Mouse (Mus musculus): Measurements from ENCODE around the gene Ncapg2. TPM values are rescaled to one million over a fixed set of nuclear protein-coding genes. Genes with fewer than 3 reads are reported as not detected.

The Ncapg2 gene
- polyA plus RNA-seq, 1 experiment, result 3.0 TPM

- DNase-seq (ENCODE audit: low read depth in 1 of 2, low spot score in 2 of 2), result no peak
- no peak for TF ChIP-seq POLR2A (IDR thresholded peaks at IDR 0.05; ENCODE audit: low read depth, low read length)
- no peak for TF ChIP-seq CTCF (IDR thresholded peaks at IDR 0.05; ENCODE audit: extremely low read depth, insufficient read depth, insufficient read length, insufficient replicate concordance)
- WGBS, result 65% methylated on average over 3 of the region's 3 CpGs
- Histone ChIP-seq H3K27ac (ENCODE audit: insufficient read depth, low read length) (no peak overlapping the region), H3K27me3 (ENCODE audit: control insufficient read depth, insufficient read depth, low read length) (no peaks in the 10 kb centered on the region), H3K4me3 (ENCODE audit: extremely low read depth, insufficient read depth, insufficient read length) (no peak overlapping the region), H3K36me3 (ENCODE audit: control insufficient read depth, insufficient read depth, low read length) (peaks cover 3% of the 10 kb centered on the region), H3K4me1 (ENCODE audit: control insufficient read depth, insufficient read depth, insufficient read length) (no peaks in the 10 kb centered on the region)
Observed at GRCm38 (mm10) chr12:116436125-116436524, 30.9 kb downstream of the Ncapg2 start.

GRCm38 (mm10) chr12:116438591-116438990 is 33.4 kb downstream of the Ncapg2 start:
- Histone ChIP-seq H3K27ac (ENCODE audit: insufficient read depth, low read length) (no peak overlapping the region), H3K27me3 (ENCODE audit: control insufficient read depth, insufficient read depth, low read length) (no peaks in the 10 kb centered on the region), H3K36me3 (ENCODE audit: control insufficient read depth, insufficient read depth, low read length) (peaks cover 5% of the 10 kb centered on the region), H3K4me1 (ENCODE audit: control insufficient read depth, insufficient read depth, insufficient read length) (no peaks in the 10 kb centered on the region), H3K4me3 (ENCODE audit: extremely low read depth, insufficient read depth, insufficient read length) (no peak overlapping the region)
- no peak for DNase-seq (ENCODE audit: low read depth in 1 of 2, low spot score in 2 of 2)
- TF ChIP-seq CTCF (IDR thresholded peaks at IDR 0.05; ENCODE audit: extremely low read depth, insufficient read depth, insufficient read length, insufficient replicate concordance) (no peak), POLR2A (IDR thresholded peaks at IDR 0.05; ENCODE audit: low read depth, low read length) (no peak)
- 89% methylated on average over 5 of the region's 5 CpGs for WGBS

GRCm38 (mm10) chr12:116442184-116442583 is 37.0 kb downstream of the Ncapg2 start:
- Histone ChIP-seq H3K27ac (ENCODE audit: insufficient read depth, low read length) (no peak overlapping the region), H3K4me3 (ENCODE audit: extremely low read depth, insufficient read depth, insufficient read length) (no peak overlapping the region), H3K4me1 (ENCODE audit: control insufficient read depth, insufficient read depth, insufficient read length) (no peaks in the 10 kb centered on the region), H3K36me3 (ENCODE audit: control insufficient read depth, insufficient read depth, low read length) (peaks cover 5% of the 10 kb centered on the region), H3K27me3 (ENCODE audit: control insufficient read depth, insufficient read depth, low read length) (no peaks in the 10 kb centered on the region)
- TF ChIP-seq CTCF (IDR thresholded peaks at IDR 0.05; ENCODE audit: extremely low read depth, insufficient read depth, insufficient read length, insufficient replicate concordance) (no peak), POLR2A (IDR thresholded peaks at IDR 0.05; ENCODE audit: low read depth, low read length) (no peak)
- no peak for DNase-seq (ENCODE audit: low read depth in 1 of 2, low spot score in 2 of 2)
- 87% methylated on average over 3 of the region's 3 CpGs for WGBS

GRCm38 (mm10) chr12:116449536-116449935 is 44.3 kb downstream of the Ncapg2 start:
- TF ChIP-seq POLR2A (IDR thresholded peaks at IDR 0.05; ENCODE audit: low read depth, low read length) (no peak), CTCF (IDR thresholded peaks at IDR 0.05; ENCODE audit: extremely low read depth, insufficient read depth, insufficient read length, insufficient replicate concordance) (no peak)
- Histone ChIP-seq H3K4me3 (ENCODE audit: extremely low read depth, insufficient read depth, insufficient read length) (no peak overlapping the region), H3K36me3 (ENCODE audit: control insufficient read depth, insufficient read depth, low read length) (no peaks in the 10 kb centered on the region; the same call in 1 of the 2 replicates), H3K27ac (ENCODE audit: insufficient read depth, low read length) (no peak overlapping the region), H3K4me1 (ENCODE audit: control insufficient read depth, insufficient read depth, insufficient read length) (no peaks in the 10 kb centered on the region), H3K27me3 (ENCODE audit: control insufficient read depth, insufficient read depth, low read length) (no peaks in the 10 kb centered on the region)
- no peak for DNase-seq (ENCODE audit: low read depth in 1 of 2, low spot score in 2 of 2)
- 97% methylated on average over 2 of the region's 2 CpGs for WGBS

- peak overlapping the region; percentile 45; the same call in 1 of the 2 replicates for H3K27ac ChIP-seq (ENCODE audit: insufficient read depth, low read length)
- H3K27me3 ChIP-seq (ENCODE audit: control insufficient read depth, insufficient read depth, low read length), result no peaks in the 10 kb centered on the region
- no peaks in the 10 kb centered on the region for H3K4me1 ChIP-seq (ENCODE audit: control insufficient read depth, insufficient read depth, insufficient read length)
- H3K36me3 ChIP-seq (ENCODE audit: control insufficient read depth, insufficient read depth, low read length), result no peaks in the 10 kb centered on the region
- no peak for DNase-seq (ENCODE audit: low read depth in 1 of 2, low spot score in 2 of 2)
- TF ChIP-seq POLR2A (IDR thresholded peaks at IDR 0.05; ENCODE audit: low read depth, low read length), result no peak
- TF ChIP-seq CTCF (IDR thresholded peaks at IDR 0.05; ENCODE audit: extremely low read depth, insufficient read depth, insufficient read length, insufficient replicate concordance), result no peak
- WGBS, result 90% methylated on average over 6 of the region's 6 CpGs
- H3K4me3 ChIP-seq (ENCODE audit: extremely low read depth, insufficient read depth, insufficient read length), result no peak overlapping the region
Observed at GRCm38 (mm10) chr12:116460379-116461065, 55.3 kb downstream of the Ncapg2 start.

- TF ChIP-seq CTCF (IDR thresholded peaks at IDR 0.05; ENCODE audit: extremely low read depth, insufficient read depth, insufficient read length, insufficient replicate concordance) (no peak), POLR2A (IDR thresholded peaks at IDR 0.05; ENCODE audit: low read depth, low read length) (no peak)
- Histone ChIP-seq H3K36me3 (ENCODE audit: control insufficient read depth, insufficient read depth, low read length) (no peaks in the 10 kb centered on the region), H3K4me3 (ENCODE audit: extremely low read depth, insufficient read depth, insufficient read length) (no peak overlapping the region), H3K27me3 (ENCODE audit: control insufficient read depth, insufficient read depth, low read length) (no peaks in the 10 kb centered on the region), H3K27ac (ENCODE audit: insufficient read depth, low read length) (no peak overlapping the region), H3K4me1 (ENCODE audit: control insufficient read depth, insufficient read depth, insufficient read length) (no peaks in the 10 kb centered on the region; the same call in 1 of the 2 replicates)
- WGBS, result 53% methylated on average over 5 of the region's 5 CpGs
- peak in 1 of 2 experiments; percentile 44 for DNase-seq (ENCODE audit: low read depth in 1 of 2, low spot score in 2 of 2)
Observed at GRCm38 (mm10) chr12:116467030-116467429, 61.8 kb downstream of the Ncapg2 start.

GRCm38 (mm10) chr12:116468348-116468747 is 63.1 kb downstream of the Ncapg2 start:
- WGBS, result 81% methylated on average over 1 of the region's 1 CpGs
- no peak overlapping the region for H3K27ac ChIP-seq (ENCODE audit: insufficient read depth, low read length)
- H3K27me3 ChIP-seq (ENCODE audit: control insufficient read depth, insufficient read depth, low read length), result no peaks in the 10 kb centered on the region
- no peak for DNase-seq (ENCODE audit: low read depth in 1 of 2, low spot score in 2 of 2)
- H3K36me3 ChIP-seq (ENCODE audit: control insufficient read depth, insufficient read depth, low read length), result no peaks in the 10 kb centered on the region
- H3K4me3 ChIP-seq (ENCODE audit: extremely low read depth, insufficient read depth, insufficient read length), result no peak overlapping the region
- H3K4me1 ChIP-seq (ENCODE audit: control insufficient read depth, insufficient read depth, insufficient read length), result no peaks in the 10 kb centered on the region; the same call in 1 of the 2 replicates
- TF ChIP-seq POLR2A (IDR thresholded peaks at IDR 0.05; ENCODE audit: low read depth, low read length), result no peak
